Mouse (Mus musculus): Measurements from ENCODE around the gene Rps6. TPM values are rescaled to one million over a fixed set of nuclear protein-coding genes. Genes with fewer than 3 reads are reported as not detected.
"Not testable (repeated sequence)": the region's sequence is repeated elsewhere in the genome, so short reads cannot be mapped to it uniquely, and the experiment has no call there.

Rps6 gene
- polyA plus RNA-seq, 1 experiment from 2014 or later, result 748 TPM

DNA sequence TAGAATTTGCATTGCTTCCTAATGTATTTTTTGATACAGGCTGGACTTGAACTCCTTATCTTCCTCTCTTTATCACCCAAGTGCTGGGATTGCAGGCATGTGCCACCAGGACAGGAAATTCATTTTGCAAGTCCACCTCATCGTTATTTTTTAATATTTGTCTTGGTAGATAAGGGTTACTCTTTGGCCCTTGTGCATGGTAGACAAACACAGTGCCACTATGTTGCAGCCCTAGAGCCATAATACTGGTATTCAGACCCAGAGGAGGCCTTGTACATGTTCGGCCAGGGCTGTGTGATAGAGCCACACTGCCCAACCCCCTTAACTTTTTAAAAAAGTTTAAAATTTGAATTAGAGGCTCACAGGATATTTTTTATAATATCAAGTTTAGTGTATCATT, 10.0 kb downstream of the Rps6 start:
- H3K9me3 ChIP-seq, result no peaks in the 10 kb centered on the region
- 91% methylated on average over 2 of the region's 2 CpGs for WGBS
- no peak overlapping the region for H3K27ac ChIP-seq
- H3K27me3 ChIP-seq, result no peaks in the 10 kb centered on the region
- no peak for ATAC-seq (ENCODE audit: insufficient number of reproducible peaks, low FRiP score, low TSS enrichment, low read depth)
- no peaks in the 10 kb centered on the region for H3K4me1 ChIP-seq
- H3K9ac ChIP-seq, result no peak overlapping the region
- H3K4me3 ChIP-seq, result no peak overlapping the region
- H3K4me2 ChIP-seq, result no peak overlapping the region
- peaks cover 49% of the 10 kb centered on the region for H3K36me3 ChIP-seq

DNA sequence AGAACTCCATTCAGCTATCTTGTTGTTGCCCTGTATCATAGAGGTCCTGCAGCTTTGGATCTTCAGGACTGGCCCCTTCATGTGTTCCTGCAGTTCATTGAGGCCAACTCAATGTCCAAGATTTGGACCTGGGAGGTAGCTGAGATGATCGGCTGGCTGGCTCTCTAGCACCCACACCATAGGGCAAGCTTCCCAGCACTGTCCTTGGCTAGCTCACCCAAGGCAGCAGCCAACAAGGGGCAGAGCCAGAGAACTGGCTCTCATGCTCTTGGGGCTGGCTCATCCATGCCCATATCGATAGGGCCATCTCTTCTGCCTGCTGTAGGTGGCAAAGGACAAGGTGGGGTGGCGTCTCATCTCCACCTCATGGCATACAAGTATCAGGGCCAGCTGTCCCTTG, 11.8 kb downstream of the Rps6 start:
- H3K4me1 ChIP-seq, result no peaks in the 10 kb centered on the region
- H3K9me3 ChIP-seq, result no peaks in the 10 kb centered on the region
- no peaks in the 10 kb centered on the region for H3K27me3 ChIP-seq
- WGBS, result 92% methylated on average over 3 of the region's 3 CpGs
- no peak for ATAC-seq (ENCODE audit: insufficient number of reproducible peaks, low FRiP score, low TSS enrichment, low read depth)
- H3K4me2 ChIP-seq, result no peak overlapping the region
- H3K36me3 ChIP-seq, result peaks cover 51% of the 10 kb centered on the region
- H3K9ac ChIP-seq, result no peak overlapping the region
- no peak overlapping the region for H3K4me3 ChIP-seq
- H3K27ac ChIP-seq, result no peak overlapping the region

DNA sequence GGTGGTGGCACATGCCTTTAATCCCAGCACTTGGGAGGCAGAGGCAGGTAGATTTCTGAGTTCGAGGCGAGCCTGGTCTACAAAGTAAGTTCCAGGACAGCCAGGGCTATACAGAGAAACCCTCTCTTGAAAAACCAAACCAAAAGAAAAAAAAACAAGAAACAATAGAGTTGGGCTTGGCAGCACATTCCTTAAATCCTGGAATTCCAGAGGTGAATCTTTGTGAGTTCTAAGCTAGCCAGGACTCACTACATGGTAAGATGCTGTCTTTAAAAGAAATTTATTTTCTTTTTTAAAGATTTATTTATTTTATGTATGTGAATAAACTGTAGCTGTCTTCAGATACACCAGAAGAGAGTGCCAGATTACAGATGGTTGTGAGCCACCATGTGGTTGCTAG, 16.1 kb downstream of the Rps6 start:
- H3K4me2 ChIP-seq; H3K27me3 ChIP-seq; H3K9ac ChIP-seq; ATAC-seq (ENCODE audit: insufficient number of reproducible peaks, low FRiP score, low TSS enrichment, low read depth); H3K27ac ChIP-seq; H3K4me1 ChIP-seq; H3K9me3 ChIP-seq; H3K4me3 ChIP-seq: not testable (repeated sequence)
- peaks cover 62% of the 10 kb centered on the region for H3K36me3 ChIP-seq
- 95% methylated on average over 2 of the region's 2 CpGs for WGBS

DNA sequence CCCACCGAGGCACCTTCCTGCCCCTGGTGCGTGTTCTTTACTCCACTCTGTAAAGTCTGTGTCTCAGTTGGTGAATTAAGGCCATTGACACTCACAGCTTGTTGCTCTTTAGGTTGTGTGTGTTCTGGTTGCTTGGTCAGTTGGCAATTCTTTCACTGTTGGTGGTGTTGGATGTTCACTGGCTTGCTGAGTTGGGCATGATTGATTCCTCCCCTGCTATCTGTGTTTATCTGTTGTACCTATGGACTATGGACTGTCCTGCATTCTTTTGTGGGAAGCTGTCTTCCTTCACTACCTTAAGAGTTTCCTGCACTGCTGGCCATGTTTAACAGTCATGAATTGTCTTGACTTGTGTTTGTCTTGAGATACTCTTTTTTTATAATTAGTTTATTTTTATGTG, 25.3 kb downstream of the Rps6 start:
- peaks cover 57% of the 10 kb centered on the region for H3K36me3 ChIP-seq
- H3K4me2 ChIP-seq, result no peak overlapping the region
- ATAC-seq (ENCODE audit: insufficient number of reproducible peaks, low FRiP score, low TSS enrichment, low read depth), result no peak
- H3K9ac ChIP-seq, result no peak overlapping the region
- H3K9me3 ChIP-seq, result no peaks in the 10 kb centered on the region
- H3K4me3 ChIP-seq, result no peak overlapping the region
- no peaks in the 10 kb centered on the region for H3K27me3 ChIP-seq
- 97% methylated on average over 2 of the region's 2 CpGs for WGBS
- H3K27ac ChIP-seq, result no peak overlapping the region
- H3K4me1 ChIP-seq, result no peaks in the 10 kb centered on the region

DNA sequence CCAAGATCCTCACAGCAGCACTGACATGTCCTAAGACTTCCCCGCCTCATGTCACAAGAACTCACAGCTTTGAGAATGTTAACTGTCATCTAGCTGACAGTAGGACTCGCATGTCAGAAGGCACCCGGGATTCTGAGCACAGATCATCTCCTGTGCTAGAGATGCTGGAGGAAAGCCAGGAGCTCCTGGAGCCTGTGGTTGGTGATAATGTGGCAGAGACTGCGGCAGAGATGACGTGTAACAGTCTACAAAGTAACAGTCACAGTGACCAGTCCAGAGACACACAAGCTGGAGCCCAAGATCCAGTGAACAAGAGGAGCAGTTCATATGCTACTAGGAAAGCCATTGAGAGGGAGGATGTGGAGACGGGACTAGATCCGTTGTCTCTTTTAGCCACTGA, 32.1 kb downstream of the Rps6 start:
- ATAC-seq (ENCODE audit: insufficient number of reproducible peaks, low FRiP score, low TSS enrichment, low read depth), result no peak
- H3K4me3 ChIP-seq, result no peak overlapping the region
- H3K9ac ChIP-seq, result no peak overlapping the region
- H3K9me3 ChIP-seq, result no peaks in the 10 kb centered on the region
- no peak overlapping the region for H3K4me2 ChIP-seq
- H3K4me1 ChIP-seq, result no peaks in the 10 kb centered on the region
- peaks cover 57% of the 10 kb centered on the region for H3K36me3 ChIP-seq
- no peaks in the 10 kb centered on the region for H3K27me3 ChIP-seq
- no peak overlapping the region for H3K27ac ChIP-seq
- WGBS, result 92% methylated on average over 7 of the region's 7 CpGs

DNA sequence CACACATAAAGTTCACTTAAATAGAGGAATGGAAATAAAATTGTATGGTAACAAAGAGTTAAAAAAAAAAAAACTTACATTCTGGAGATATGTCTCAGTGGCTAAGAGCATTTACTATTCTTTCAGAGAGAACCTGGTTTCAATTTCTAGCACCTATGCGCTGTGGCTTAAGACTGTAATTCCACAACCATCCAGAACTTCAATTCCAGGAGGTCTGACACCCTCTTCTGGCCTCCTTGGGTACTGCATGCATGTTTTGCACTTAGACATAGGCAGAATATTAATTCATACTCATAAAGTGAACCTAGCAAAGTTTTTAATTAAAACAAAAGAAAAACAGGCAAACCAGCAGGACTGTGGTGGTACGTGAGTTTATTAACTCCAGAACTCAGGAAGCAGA, 34.0 kb downstream of the Rps6 start:
- ATAC-seq (ENCODE audit: insufficient number of reproducible peaks, low FRiP score, low TSS enrichment, low read depth), result no peak
- no peaks in the 10 kb centered on the region for H3K9me3 ChIP-seq
- H3K36me3 ChIP-seq, result peaks cover 49% of the 10 kb centered on the region
- no peak overlapping the region for H3K4me2 ChIP-seq
- no peak overlapping the region for H3K4me3 ChIP-seq
- 52% methylated on average over 2 of the region's 2 CpGs for WGBS
- no peak overlapping the region for H3K9ac ChIP-seq
- no peak overlapping the region for H3K27ac ChIP-seq
- H3K4me1 ChIP-seq, result no peaks in the 10 kb centered on the region
- no peaks in the 10 kb centered on the region for H3K27me3 ChIP-seq

DNA sequence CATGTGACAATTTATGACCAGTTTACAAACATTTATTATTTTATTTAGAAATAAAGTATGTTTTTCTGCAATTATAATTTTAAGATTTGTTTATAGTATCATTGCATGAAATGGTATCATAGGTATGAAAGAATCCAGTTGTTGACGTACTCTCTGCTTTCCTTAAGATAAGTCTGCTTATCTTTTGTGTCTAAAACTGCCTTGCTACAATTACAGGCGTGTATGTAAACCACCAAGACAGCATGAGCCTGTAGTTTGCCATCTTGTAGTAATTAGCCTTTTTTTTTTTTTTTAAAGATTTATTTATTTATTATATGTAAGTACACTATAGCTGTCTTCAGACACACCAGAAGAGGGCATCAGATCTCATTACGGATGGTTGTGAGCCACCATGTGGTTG, 42.4 kb downstream of the Rps6 start:
- H3K9ac ChIP-seq, result no peak overlapping the region
- H3K4me2 ChIP-seq, result no peak overlapping the region
- H3K4me1 ChIP-seq, result no peaks in the 10 kb centered on the region
- H3K27ac ChIP-seq, result no peak overlapping the region
- H3K27me3 ChIP-seq, result no peaks in the 10 kb centered on the region
- H3K9me3 ChIP-seq, result no peaks in the 10 kb centered on the region
- 85% methylated on average over 3 of the region's 3 CpGs for WGBS
- peaks cover 15% of the 10 kb centered on the region for H3K36me3 ChIP-seq
- ATAC-seq (ENCODE audit: insufficient number of reproducible peaks, low FRiP score, low TSS enrichment, low read depth), result no peak
- no peak overlapping the region for H3K4me3 ChIP-seq

DNA sequence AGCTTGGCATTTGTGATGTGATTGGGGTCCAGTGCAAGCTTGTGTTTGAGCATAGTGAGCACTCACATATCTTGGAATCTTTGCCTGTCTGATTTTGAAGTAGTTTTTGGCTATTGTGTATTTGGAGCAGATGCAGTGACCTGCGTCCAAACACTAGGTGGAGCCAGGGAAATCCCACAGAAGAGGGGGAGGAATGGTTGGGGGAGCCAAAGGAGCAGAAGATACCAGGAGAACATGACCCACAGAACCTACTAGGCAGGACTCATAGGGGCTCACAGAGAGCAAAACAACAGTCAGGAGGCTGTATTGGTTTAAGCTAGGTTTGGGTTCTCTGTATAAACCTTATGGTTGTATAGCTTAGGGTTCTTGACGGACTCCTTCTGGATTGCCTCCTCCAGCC, 46.6 kb downstream of the Rps6 start:
- Histone ChIP-seq H3K27me3 (no peaks in the 10 kb centered on the region), H3K36me3 (peaks cover 24% of the 10 kb centered on the region), H3K4me3 (no peak overlapping the region), H3K27ac (no peak overlapping the region), H3K9me3 (no peaks in the 10 kb centered on the region), H3K4me2 (no peak overlapping the region), H3K9ac (no peak overlapping the region), H3K4me1 (no peaks in the 10 kb centered on the region)
- ATAC-seq (ENCODE audit: insufficient number of reproducible peaks, low FRiP score, low TSS enrichment, low read depth), result no peak
- WGBS, result 55% methylated on average over 2 of the region's 2 CpGs

Other genes starting within 250 kb of the Rps6 start
- 13.5 and 14.8 TPM in 2 replicates for gene Haus6, start 245.4 kb downstream of the Rps6 start, polyA plus RNA-seq (2015; fragmentation: Nextera tagmentation; extraction: Ambion mirVana)
- gene Plin2, start 187.4 kb downstream of the Rps6 start, polyA plus RNA-seq (2015; fragmentation: Nextera tagmentation; extraction: Ambion mirVana), result 75.0 and 76.2 TPM in 2 replicates
- gene Dennd4c, start 108.9 kb downstream of the Rps6 start, polyA plus RNA-seq (2015; fragmentation: Nextera tagmentation; extraction: Ambion mirVana), result 6.8 and 7.7 TPM in 2 replicates
- 14.5 and 16.3 TPM in 2 replicates for gene Acer2, start 17.0 kb upstream of the Rps6 start, polyA plus RNA-seq (2015; fragmentation: Nextera tagmentation; extraction: Ambion mirVana)